Mouse (Mus musculus) Patski (cell line): ENCODE measurements around the gene Col5a3. TPM values are rescaled to one million over a fixed set of nuclear protein-coding genes. Genes with fewer than 3 reads are reported as not detected.
A peak's percentile ranks its signal among the peaks of the same experiment; 100 is the strongest.

Experiments used
- ATAC-seq: fragments of 100-300 bp; one replicate; pipeline ENCODE4 v1.8.0; 2021
- CTCF ChIA-PET: fragments of 350-600 bp; sonication (Branson Sonifier 250); formaldehyde crosslinking; loops from one replicate; lab custom pipeline; 2022; ENCODE audit warnings: inconsistent platforms; lab: Charles Lee
- POLR2A ChIA-PET: fragments of 350-600 bp; sonication (Branson Sonifier 250); formaldehyde crosslinking; loops from one replicate; lab custom pipeline; 2022; ENCODE audit warnings: antibody characterized with exemption, inconsistent platforms; lab: Charles Lee
- DNase-seq: peaks from one replicate; pipeline ENCODE4 v3.0.0-alpha.2; 2011; ENCODE audit warnings: low read depth, low spot score
- H3K27me3 ChIP-seq: fragments of 371-371 bp; one replicate; pipeline ENCODE4 v1.5.1; 2021
- CTCF ChIP-seq: fragments of 100-300 bp; IDR thresholded peaks from one replicate; pipeline ENCODE4 v1.5.1; 2021
- in situ Hi-C: fragments of 300-500 bp; cut with MboI; formaldehyde crosslinking; loops from 3 replicates; pipeline ENCODE4 v1.11.1; 2018; ENCODE audit warnings: low pct_unique_long_range_greater_than_20kb, mixed read lengths
- polyA plus RNA-seq: library from polyadenylated mRNA; unstranded; gene quantifications from one replicate; pipeline ENCODE4 v1.2.3, GENCODE M21; 2021

The Col5a3 gene
- polyA plus RNA-seq, 1 experiment from 2014 or later: 0.08 TPM

DNA sequence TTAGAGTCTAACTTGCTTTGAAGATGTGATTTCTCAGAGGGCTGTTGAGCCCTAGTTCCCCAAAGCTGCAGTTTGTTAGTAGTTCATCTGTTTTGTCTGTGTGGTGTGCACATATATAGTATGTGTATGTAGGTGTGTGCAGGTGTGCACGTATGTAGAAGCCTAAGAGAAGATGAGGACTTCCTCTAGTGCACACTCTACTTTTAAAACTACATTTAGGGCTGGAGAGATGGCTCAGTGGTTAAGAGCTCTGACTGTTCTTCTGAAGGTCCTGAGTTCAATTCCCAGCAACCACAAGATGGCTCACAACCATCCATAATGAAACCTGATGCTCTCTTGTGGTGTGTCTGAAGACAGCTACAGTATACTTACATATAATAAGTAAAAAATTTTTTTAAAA, 20.0 kb upstream of the Col5a3 start:
- POLR2A ChIA-PET: no interaction called here
- DNase-seq (no peak), ATAC-seq (no peak)
- in situ Hi-C loops: loop anchor here (5.0 to 25.0 kb wide), 3 partner anchors 93 to 373 kb away; partner anchors contain the start of gene Zfp26
- peaks cover 5% of the 10 kb centered on the region for H3K27me3 ChIP-seq
- CTCF ChIA-PET: interaction anchor here (2.1 kb wide), 1 partner anchor 94 kb away, joined by 5 read pairs; no protein-coding TSS in a partner anchor
- no peak for TF ChIP-seq CTCF

DNA sequence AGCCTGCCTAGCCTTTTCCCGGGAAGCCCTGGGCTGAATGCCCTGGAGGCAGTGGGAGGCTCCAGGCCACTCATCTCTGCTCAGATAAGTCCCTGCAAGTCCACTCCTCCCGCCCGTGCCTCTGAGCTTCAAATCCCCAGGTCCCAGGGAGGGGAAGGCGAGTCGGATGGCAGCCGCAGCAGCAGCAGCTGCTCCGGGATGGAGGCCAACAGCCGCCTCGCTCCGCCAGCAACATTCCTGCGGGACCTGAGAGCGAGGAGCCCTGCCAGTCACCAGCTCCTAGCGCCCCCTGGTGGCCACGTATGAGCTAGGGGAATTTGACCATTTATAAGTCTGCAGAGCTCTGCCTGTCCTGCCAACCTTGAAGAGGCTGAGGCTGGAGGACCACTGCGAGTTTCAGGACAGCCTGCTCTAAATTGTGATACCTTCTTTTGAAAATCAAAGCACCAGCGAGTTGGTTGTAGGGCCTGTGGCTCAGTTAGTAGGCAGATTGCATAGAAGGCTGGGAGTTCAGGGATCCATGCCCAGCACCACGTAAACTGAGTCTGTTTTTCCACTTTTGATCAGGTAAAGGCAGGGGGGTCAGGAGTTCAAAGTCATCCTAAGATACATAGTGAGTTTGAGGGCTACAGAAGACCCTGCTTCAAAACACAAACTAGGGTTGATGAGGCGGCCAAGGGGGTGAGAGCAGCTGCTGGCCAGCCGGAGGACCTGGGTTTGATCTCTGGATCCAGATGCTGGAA, 16.2 kb upstream of the Col5a3 start:
- peak; percentile 92 for ATAC-seq
- CTCF ChIA-PET: interaction anchor here (1.4 to 2.5 kb wide), 8 partner anchors 9 to 96 kb away, joined by 3 to 16 read pairs (median 4); no protein-coding TSS in a partner anchor
- in situ Hi-C loops: loop anchor here (5.0 to 25.0 kb wide), 3 partner anchors 89 to 369 kb away; partner anchors contain the start of gene Zfp26

DNA sequence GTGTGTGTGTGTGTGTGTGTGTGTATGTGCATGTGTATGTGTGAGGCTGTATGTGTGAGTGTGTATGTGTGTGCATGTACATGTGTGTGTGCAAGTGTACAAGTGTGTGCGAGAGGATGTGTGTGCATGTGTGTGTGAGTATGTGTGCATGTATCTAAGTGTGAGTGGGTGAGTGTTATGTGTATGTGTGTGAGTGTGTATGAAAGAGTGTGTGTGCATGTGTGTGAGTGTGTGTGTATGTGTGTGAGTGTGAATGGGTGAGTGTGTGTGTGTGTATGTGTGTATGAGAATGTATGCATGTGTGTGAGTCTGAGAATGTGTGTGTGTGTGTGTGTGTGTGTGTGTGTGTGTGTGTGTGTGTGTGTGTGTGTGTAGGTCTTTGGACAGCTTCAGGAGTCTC, 13.3 kb upstream of the Col5a3 start:
- in situ Hi-C loops: loop anchor here (25.0 kb wide), 1 partner anchor 366 kb away; the partner anchor contains the start of gene Zfp26
- ChIA-PET CTCF (no interaction called here), POLR2A (no interaction called here)

More for the DNA sequence above, 16.2 kb upstream of the Col5a3 start:
- H3K27me3 ChIP-seq: peaks cover 5% of the 10 kb centered on the region
- POLR2A ChIA-PET: no interaction called here
- peak; percentile 81 for DNase-seq
- peak; percentile 98 for TF ChIP-seq CTCF

DNA sequence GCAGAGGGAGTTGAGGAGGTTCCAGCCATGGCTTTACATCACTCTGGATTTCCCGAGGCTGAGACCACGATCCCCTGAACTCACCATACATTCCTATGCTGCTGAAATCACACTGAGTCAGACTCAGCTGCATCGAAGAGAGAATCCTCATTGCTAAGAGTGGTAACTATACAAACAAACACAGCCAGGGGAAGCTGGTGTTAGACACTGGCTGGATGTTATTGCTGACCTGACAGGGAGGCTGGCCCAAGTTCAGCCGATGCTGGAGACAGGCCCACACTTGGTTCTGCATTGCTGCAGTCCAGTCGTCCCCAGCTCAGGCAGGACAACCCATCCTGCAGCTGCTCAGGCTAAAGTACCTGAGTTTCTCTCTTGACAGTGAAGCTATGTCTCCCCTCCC, 10.9 kb upstream of the Col5a3 start:
- ATAC-seq (peak; percentile 66), DNase-seq (no peak)
- H3K27me3 ChIP-seq: no peaks in the 10 kb centered on the region
- ChIA-PET POLR2A (no interaction called here), CTCF (no interaction called here)
- in situ Hi-C loops: loop anchor here (25.0 kb wide), 1 partner anchor 363 kb away; the partner anchor contains the start of gene Zfp26
- no peak for TF ChIP-seq CTCF

More for the DNA sequence above, 13.3 kb upstream of the Col5a3 start:
- TF ChIP-seq CTCF: no peak
- peaks cover 5% of the 10 kb centered on the region for H3K27me3 ChIP-seq
- ATAC-seq: no peak
- no peak for DNase-seq

DNA sequence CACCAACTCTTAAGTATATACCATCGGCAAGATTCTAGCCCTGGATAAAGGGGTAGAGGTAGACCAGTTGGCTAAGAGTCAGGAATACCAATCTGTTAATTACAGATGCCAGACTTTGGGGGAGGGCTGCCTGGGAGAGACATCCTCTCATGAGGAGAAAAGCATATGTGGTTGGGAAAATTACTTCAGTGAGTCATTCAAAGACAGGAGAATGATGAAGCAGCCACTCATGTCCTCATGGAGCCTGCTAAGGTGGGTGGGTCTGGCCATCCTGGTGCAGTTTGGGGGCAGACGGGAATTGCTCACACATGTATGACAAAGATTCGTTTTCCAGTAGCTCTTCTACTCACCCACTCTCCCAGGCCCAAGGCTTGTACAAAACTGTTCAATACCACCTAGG, 8.0 kb upstream of the Col5a3 start:
- ATAC-seq (no peak), DNase-seq (no peak)
- in situ Hi-C loops: no loop called here
- ChIA-PET POLR2A (no interaction called here), CTCF (no interaction called here)
- no peaks in the 10 kb centered on the region for H3K27me3 ChIP-seq
- no peak for TF ChIP-seq CTCF

DNA sequence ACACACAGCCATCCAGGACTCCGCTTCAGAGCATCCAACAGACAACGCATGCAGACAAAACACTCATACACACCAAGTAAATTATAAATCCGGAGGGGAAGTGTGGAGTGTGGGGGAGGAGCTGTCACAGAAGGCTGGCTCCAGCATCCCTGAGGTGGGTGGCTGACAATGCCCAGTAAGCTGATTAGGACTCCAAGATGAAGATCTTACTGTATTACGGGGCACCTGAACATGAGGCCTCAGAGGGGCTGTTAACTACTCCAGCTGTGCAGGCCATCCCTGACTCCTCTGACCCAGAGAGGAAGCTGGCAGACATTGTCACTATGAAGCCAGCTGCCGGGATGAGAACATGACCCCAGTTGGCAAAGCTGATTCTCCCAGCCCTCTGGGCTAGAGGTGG, 5.1 kb upstream of the Col5a3 start:
- no peak for TF ChIP-seq CTCF
- POLR2A ChIA-PET: no interaction called here
- no peak for DNase-seq
- in situ Hi-C loops: no loop called here
- no peak for ATAC-seq
- peaks cover under 1% of the 10 kb centered on the region for H3K27me3 ChIP-seq
- CTCF ChIA-PET: no interaction called here

DNA sequence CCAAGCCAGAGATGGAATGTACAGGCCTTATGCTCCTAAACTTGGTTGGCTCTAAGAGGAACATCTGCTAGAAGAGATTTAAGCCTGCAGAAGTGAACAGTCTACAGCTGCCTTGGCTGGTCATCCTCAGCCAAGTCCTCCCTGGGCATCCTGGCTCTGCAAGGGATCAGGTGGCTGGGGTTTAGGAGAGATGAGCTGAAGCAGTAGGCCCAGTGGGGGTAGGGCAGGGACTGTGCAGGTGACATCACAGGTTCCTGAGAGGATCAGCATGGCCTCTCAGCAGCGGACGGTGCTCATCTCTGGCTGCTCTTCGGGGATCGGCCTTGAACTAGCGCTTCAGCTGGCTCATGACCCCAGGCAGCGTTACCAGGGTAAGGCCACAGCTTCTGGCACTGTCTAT, 3.4 kb upstream of the Col5a3 start, which contains the start of gene Rdh8:
TSS of gene Rdh8 (plus strand) at position 268 of the 400 bp plus-strand sequence.
- ChIA-PET POLR2A (no interaction called here), CTCF (no interaction called here)
- in situ Hi-C loops: no loop called here
- no peak for TF ChIP-seq CTCF
- ATAC-seq: no peak
- H3K27me3 ChIP-seq: peaks cover 4% of the 10 kb centered on the region
- DNase-seq: no peak

DNA sequence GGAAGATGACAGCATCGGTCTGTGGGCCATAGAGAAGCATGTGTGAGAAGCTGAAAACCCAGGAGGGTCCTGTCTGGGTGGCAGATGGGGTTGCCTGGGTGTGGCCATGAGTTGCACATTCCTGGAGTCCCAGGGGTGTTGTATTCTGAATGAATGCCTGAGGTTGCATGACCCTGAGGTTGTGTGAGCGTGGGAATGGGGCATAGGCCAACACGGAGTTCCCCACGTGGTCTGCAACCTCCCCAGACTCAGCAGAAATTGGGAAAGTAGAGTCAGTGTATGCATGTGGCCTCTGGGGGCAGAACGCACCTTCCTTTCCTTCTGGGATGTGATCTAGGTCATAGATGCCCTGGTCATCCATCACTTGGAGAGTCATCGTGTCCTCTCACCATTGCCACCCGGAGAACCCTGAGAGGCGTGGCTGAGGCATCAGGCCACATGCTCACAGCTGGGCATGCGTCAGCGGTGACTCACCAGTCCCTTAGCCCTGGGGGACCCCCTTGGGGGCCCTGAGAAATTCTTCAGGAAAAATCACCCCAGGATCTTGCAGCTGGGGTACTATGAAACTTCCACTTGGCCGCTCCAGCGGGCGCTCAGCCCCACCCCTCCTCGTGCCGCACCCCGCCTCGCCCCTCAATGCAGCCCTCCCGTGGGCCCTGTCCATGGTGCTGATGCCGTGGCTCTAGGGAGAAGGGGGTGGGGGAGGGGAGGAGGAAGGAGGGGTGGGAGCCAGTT, 2.2 kb downstream of the Col5a3 start:
- DNase-seq (peak; percentile 22), ATAC-seq (peak; percentile 24)
- ChIA-PET CTCF (no interaction called here), POLR2A (no interaction called here)
- peaks cover 4% of the 10 kb centered on the region for H3K27me3 ChIP-seq
- TF ChIP-seq CTCF: no peak
- in situ Hi-C loops: no loop called here

DNA sequence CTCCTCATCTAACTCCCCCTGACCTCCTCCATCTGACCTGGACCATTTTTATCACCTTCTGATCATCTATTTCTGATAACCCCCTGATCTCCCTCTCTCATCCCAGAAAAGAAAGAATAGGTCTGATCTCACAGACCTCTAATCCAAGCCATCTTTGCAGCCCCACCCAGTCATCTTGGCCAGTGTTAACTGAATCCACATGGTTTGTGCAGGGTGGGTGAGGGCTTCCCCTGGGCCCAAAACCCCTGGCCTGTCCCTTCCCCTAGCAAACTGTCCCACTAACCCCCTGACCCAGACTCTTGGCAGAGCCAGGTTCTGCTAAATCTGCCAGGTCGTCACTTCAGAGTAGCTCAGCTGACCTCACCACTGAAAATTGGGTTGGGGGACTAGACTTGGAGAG, 4.1 kb downstream of the Col5a3 start:
- POLR2A ChIA-PET: no interaction called here
- in situ Hi-C loops: no loop called here
- no peak for ATAC-seq
- H3K27me3 ChIP-seq: peaks cover 4% of the 10 kb centered on the region
- CTCF ChIA-PET: no interaction called here
- DNase-seq: no peak
- no peak for TF ChIP-seq CTCF

DNA sequence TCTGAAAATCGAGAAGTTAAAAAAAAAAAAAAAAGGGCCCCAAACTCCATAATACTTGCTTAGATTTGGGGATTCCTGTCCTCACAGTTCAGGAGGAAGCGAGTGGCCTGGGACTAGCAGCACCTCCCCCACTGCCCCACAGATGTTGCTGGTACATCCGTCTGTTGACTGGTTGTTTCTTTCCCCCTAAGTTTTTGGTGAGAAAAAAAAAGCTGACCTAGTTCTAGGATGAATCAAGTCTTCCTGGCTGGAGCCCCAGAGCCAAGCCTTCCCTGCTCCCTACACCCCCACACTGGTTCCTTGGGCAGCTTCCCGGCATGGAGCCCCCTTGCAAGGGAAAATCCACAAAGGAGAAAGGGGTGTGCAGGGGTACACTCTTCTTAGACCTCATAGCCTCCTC, 4.6 kb downstream of the Col5a3 start:
- peaks cover 4% of the 10 kb centered on the region for H3K27me3 ChIP-seq
- DNase-seq (no peak), ATAC-seq (no peak)
- in situ Hi-C loops: no loop called here
- no peak for TF ChIP-seq CTCF
- CTCF ChIA-PET: no interaction called here
- POLR2A ChIA-PET: no interaction called here

DNA sequence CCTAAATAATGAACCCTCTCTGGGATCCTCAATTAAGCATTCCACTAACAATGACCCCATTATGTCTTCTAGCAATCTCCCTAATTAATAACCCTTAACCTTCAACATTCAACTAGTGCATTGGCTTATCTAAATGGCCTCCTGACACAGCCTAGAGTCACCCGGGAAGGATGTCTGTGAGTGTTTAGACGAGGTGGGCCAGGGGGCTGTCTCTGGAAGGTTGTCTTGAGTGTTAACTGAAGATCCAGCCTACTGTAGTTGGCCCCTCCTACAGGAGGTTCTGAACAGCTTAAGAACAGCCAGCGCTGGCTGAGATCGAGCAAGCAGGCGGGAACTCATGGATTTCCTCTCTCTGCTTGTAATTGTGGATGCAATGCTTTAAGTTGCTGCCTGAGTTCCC, 9.2 kb downstream of the Col5a3 start:
- ChIA-PET CTCF (no interaction called here), POLR2A (no interaction called here)
- DNase-seq: no peak
- TF ChIP-seq CTCF: no peak
- in situ Hi-C loops: no loop called here
- no peak for ATAC-seq
- H3K27me3 ChIP-seq: no peaks in the 10 kb centered on the region
